Mouse (Mus musculus) G1E (cell line): ENCODE measurements around the gene Zfp687.
A peak's percentile ranks its signal among the peaks of the same experiment; 100 is the strongest.

ENCODE experiments used
- CTCF ChIP-seq: IDR thresholded peaks from 2 replicates; pipeline ENCODE4 v1.5.1; 2012; ENCODE audit warnings: low read depth, low read length, inconsistent platforms, mixed read lengths
- TAL1 ChIP-seq: conservative IDR thresholded peaks from 2 replicates; pipeline ENCODE4 v1.6.1; 2012; ENCODE audit warnings: low read depth, low read length, inconsistent platforms, mixed read lengths

DNA sequence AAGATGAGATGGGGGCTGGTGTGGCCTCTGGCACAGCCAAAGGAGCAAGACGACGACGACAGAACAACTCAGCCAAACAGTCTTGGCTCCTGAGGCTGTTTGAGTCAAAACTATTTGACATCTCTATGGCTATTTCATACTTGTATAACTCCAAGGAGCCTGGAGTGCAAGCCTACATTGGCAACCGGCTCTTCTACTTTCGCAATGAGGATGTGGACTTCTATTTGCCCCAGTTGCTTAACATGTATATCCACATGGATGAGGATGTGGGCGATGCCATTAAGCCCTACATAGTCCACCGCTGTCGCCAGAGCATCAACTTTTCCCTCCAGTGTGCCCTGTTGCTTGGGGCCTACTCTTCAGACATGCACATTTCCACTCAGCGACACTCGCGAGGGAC, 30.9 kb downstream of the Zfp687 start:
- TF ChIP-seq CTCF (peak; percentile 7; the same call in 1 of the 2 replicates), TAL1 (no peak)
